Mouse (Mus musculus) midbrain, embryonic 11.5 days (tissue): ENCODE data around the gene Scamp2. TPM values are rescaled to one million over a fixed set of nuclear protein-coding genes. Genes with fewer than 3 reads are reported as not detected.

Source experiments
- ATAC-seq: fragments of 200-750 bp; cut with Nextera tagmentation; 2 replicates; pipeline ENCODE4 v1.8.0; 2017; ENCODE audit warnings: moderate TSS enrichment, moderate library complexity; ENCODE audit not compliant: low FRiP score
- DNase-seq: peaks from one replicate; pipeline ENCODE4 v3.0.0; 2015; ENCODE audit warnings: low spot score; ENCODE audit errors: missing footprints
- H3K27ac ChIP-seq: fragments of 300-500 bp; sonication (generic); 2 replicates; pipeline ENCODE4 v1.5.1; 2014; ENCODE audit warnings: low read depth, low read length
- H3K27me3 ChIP-seq: fragments of 300-500 bp; sonication (generic); 2 replicates; pipeline ENCODE4 v1.6.1; 2014; ENCODE audit warnings: mild to moderate bottlenecking, low read length, moderate library complexity, mixed read lengths; ENCODE audit not compliant: control insufficient read depth, insufficient read depth
- H3K36me3 ChIP-seq: fragments of 300-500 bp; sonication (generic); 2 replicates; pipeline ENCODE4 v1.6.1; 2014; ENCODE audit warnings: mild to moderate bottlenecking, low read length, moderate library complexity, mixed read lengths; ENCODE audit not compliant: control insufficient read depth, insufficient read depth
- H3K4me1 ChIP-seq: fragments of 300-500 bp; sonication (generic); 2 replicates; pipeline ENCODE4 v1.6.1; 2014; ENCODE audit warnings: low read length; ENCODE audit not compliant: control insufficient read depth, insufficient read depth
- H3K4me2 ChIP-seq: fragments of 300-500 bp; sonication (generic); 2 replicates; pipeline ENCODE4 v1.6.1; 2014; ENCODE audit warnings: mild to moderate bottlenecking, moderate library complexity
- H3K4me3 ChIP-seq: fragments of 300-500 bp; sonication (generic); 2 replicates; pipeline ENCODE4 v1.5.1; 2014; ENCODE audit warnings: low read depth, low read length
- H3K9ac ChIP-seq: fragments of 300-500 bp; sonication (generic); 2 replicates; pipeline ENCODE4 v1.6.1; 2014; ENCODE audit warnings: low read length
- H3K9me3 ChIP-seq: fragments of 300-500 bp; sonication (generic); 2 replicates; pipeline ENCODE4 v1.6.1; 2016; ENCODE audit warnings: low read length; ENCODE audit not compliant: control insufficient read depth
- WGBS: fragments of 180-500 bp; shearing (Covaris S2); extraction: QIAGEN DNeasy Blood & Tissue Kit; methylation state at CpG from one replicate; pipeline ENCODE4 v1.1.7; 2014; 5-methylcytosine and 5-hydroxymethylcytosine counted together
- polyA plus RNA-seq: library from polyadenylated mRNA; unstranded; fragments of >200 nt; fragmentation: Nextera tagmentation; extraction: Ambion mirVana; gene quantifications from 2 replicates; pipeline ENCODE4 v1.2.1, GENCODE M21; 2014

Scamp2 gene
- polyA plus RNA-seq, 1 experiment from 2014 or later: 58.2 TPM

GRCm38 (mm10) chr9:57625674-57626500 lies 65.1 kb downstream of the Scamp2 start:
- no peak for ATAC-seq
- WGBS: 82% methylated on average over 15 of the region's 15 CpGs
- no peak overlapping the region for H3K4me2 ChIP-seq

GRCm38 (mm10) chr9:57627191-57627590 lies 66.4 kb downstream of the Scamp2 start:
- no peak for ATAC-seq
- no peak overlapping the region for H3K27ac ChIP-seq
- no peak overlapping the region for H3K4me3 ChIP-seq
- H3K9me3 ChIP-seq: no peaks in the 10 kb centered on the region
- no peak overlapping the region for H3K4me2 ChIP-seq
- H3K27me3 ChIP-seq: no peaks in the 10 kb centered on the region
- DNase-seq: no peak
- no peaks in the 10 kb centered on the region; the same call in 1 of the 2 replicates for H3K4me1 ChIP-seq
- H3K9ac ChIP-seq: no peak overlapping the region
- WGBS: 92% methylated on average over 17 of the region's 17 CpGs
- peaks cover 33% of the 10 kb centered on the region for H3K36me3 ChIP-seq

More at GRCm38 (mm10) chr9:57625674-57626500, 65.1 kb downstream of the Scamp2 start:
- Histone ChIP-seq H3K4me1 (no peaks in the 10 kb centered on the region; the same call in 1 of the 2 replicates), H3K36me3 (peaks cover 31% of the 10 kb centered on the region), H3K9me3 (no peaks in the 10 kb centered on the region), H3K27me3 (no peaks in the 10 kb centered on the region), H3K4me3 (no peak overlapping the region), H3K27ac (no peak overlapping the region), H3K9ac (no peak overlapping the region)
- DNase-seq: no peak

- ATAC-seq (no peak), DNase-seq (no peak)
- H3K36me3 ChIP-seq: peaks cover 33% of the 10 kb centered on the region
- WGBS: 89% methylated on average over 11 of the region's 11 CpGs
- H3K9me3 ChIP-seq: no peaks in the 10 kb centered on the region
- no peak overlapping the region for H3K4me2 ChIP-seq
- no peak overlapping the region for H3K9ac ChIP-seq
- H3K27ac ChIP-seq: no peak overlapping the region
- no peaks in the 10 kb centered on the region; the same call in 1 of the 2 replicates for H3K4me1 ChIP-seq
- no peaks in the 10 kb centered on the region for H3K27me3 ChIP-seq
- no peak overlapping the region for H3K4me3 ChIP-seq
Measured at GRCm38 (mm10) chr9:57627892-57628291, 67.1 kb downstream of the Scamp2 start.

- Histone ChIP-seq H3K4me3 (no peak overlapping the region), H3K9me3 (no peaks in the 10 kb centered on the region), H3K36me3 (peaks cover 33% of the 10 kb centered on the region), H3K4me1 (no peaks in the 10 kb centered on the region; the same call in 1 of the 2 replicates), H3K27ac (no peak overlapping the region), H3K27me3 (no peaks in the 10 kb centered on the region), H3K9ac (no peak overlapping the region), H3K4me2 (no peak overlapping the region)
- DNase-seq (no peak), ATAC-seq (no peak)
- 92% methylated on average over 12 of the region's 12 CpGs for WGBS
Measured at GRCm38 (mm10) chr9:57628717-57629116, 68.0 kb downstream of the Scamp2 start.

GRCm38 (mm10) chr9:57629118-57629874 lies 68.6 kb downstream of the Scamp2 start:
- H3K27ac ChIP-seq: no peak overlapping the region; the same call in 1 of the 2 replicates
- DNase-seq (peak; percentile 95), ATAC-seq (peak; percentile 77)
- H3K9me3 ChIP-seq: no peaks in the 10 kb centered on the region
- peaks cover 33% of the 10 kb centered on the region for H3K36me3 ChIP-seq
- H3K4me1 ChIP-seq: no peaks in the 10 kb centered on the region; the same call in 1 of the 2 replicates
- H3K4me2 ChIP-seq: no peak overlapping the region
- H3K4me3 ChIP-seq: no peak overlapping the region
- WGBS: 72% methylated on average over 14 of the region's 14 CpGs
- H3K27me3 ChIP-seq: no peaks in the 10 kb centered on the region
- H3K9ac ChIP-seq: no peak overlapping the region

- WGBS: 46% methylated on average over 4 of the region's 4 CpGs
Measured at GRCm38 (mm10) chr9:57633481-57634024, 72.8 kb downstream of the Scamp2 start.

GRCm38 (mm10) chr9:57637272-57637671 lies 76.5 kb downstream of the Scamp2 start:
- DNase-seq: no peak
- no peaks in the 10 kb centered on the region for H3K27me3 ChIP-seq
- no peak for ATAC-seq
- H3K4me2 ChIP-seq: no peak overlapping the region
- H3K4me1 ChIP-seq: peaks cover 29% of the 10 kb centered on the region
- H3K9ac ChIP-seq: no peak overlapping the region
- no peaks in the 10 kb centered on the region for H3K36me3 ChIP-seq
- WGBS: 72% methylated on average over 3 of the region's 3 CpGs
- no peaks in the 10 kb centered on the region for H3K9me3 ChIP-seq
- no peak overlapping the region for H3K4me3 ChIP-seq
- no peak overlapping the region; the same call in 1 of the 2 replicates for H3K27ac ChIP-seq

More at GRCm38 (mm10) chr9:57633481-57634024, 72.8 kb downstream of the Scamp2 start:
- H3K27ac ChIP-seq: no peak overlapping the region
- H3K4me2 ChIP-seq: no peak overlapping the region
- no peaks in the 10 kb centered on the region for H3K27me3 ChIP-seq
- DNase-seq (no peak), ATAC-seq (no peak)
- H3K9me3 ChIP-seq: no peaks in the 10 kb centered on the region
- no peak overlapping the region for H3K4me3 ChIP-seq
- H3K4me1 ChIP-seq: peaks cover 4% of the 10 kb centered on the region; the same call in 1 of the 2 replicates
- H3K36me3 ChIP-seq: peaks cover 10% of the 10 kb centered on the region; the same call in 1 of the 2 replicates
- no peak overlapping the region for H3K9ac ChIP-seq

- WGBS: 72% methylated on average over 6 of the region's 6 CpGs
- Histone ChIP-seq H3K9me3 (no peaks in the 10 kb centered on the region), H3K9ac (no peak overlapping the region), H3K27ac (no peak overlapping the region; the same call in 1 of the 2 replicates), H3K4me2 (no peak overlapping the region), H3K4me1 (peaks cover 32% of the 10 kb centered on the region), H3K4me3 (no peak overlapping the region), H3K27me3 (no peaks in the 10 kb centered on the region), H3K36me3 (no peaks in the 10 kb centered on the region)
- ATAC-seq: no peak
- DNase-seq: no peak
Measured at GRCm38 (mm10) chr9:57637741-57638322, 77.1 kb downstream of the Scamp2 start.
